Mouse (Mus musculus): ENCODE measurements around the gene Itih5.

DNA sequence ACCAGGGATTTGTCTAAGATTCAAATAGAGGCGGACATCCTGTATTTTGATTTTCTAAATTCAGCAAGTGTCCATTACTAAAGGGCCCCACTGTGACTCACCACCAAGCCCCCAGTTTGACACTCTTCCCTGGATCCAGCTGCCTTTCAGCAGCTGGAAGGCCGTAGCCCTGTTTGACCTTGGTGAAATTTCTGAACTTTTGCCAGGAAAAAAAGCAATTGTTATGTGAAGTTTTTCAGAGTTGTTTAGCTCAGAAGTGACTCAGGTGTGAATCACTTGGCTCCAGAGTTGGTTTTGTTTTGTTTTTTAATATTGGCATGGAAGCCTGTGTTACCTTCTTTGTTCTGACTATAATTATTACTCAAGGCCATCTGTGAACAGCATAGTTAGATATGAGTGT is 46.0 kb downstream of the Itih5 start:
- no peak for TF ChIP-seq POLR2A (IDR thresholded peaks at IDR 0.05; ENCODE audit: low read depth, low read length)
- no peak for TF ChIP-seq CTCF (IDR thresholded peaks at IDR 0.05; ENCODE audit: extremely low read depth, insufficient read depth, insufficient read length, insufficient replicate concordance)
